Mouse (Mus musculus): ENCODE measurements at regions not wholly inside any gene's neighbourhood (a gene's known extent, or its start where the extent isn't known, plus 50 kb on each side); places are given as distances from the start of the nearest gene placed in this dataset.

DNA sequence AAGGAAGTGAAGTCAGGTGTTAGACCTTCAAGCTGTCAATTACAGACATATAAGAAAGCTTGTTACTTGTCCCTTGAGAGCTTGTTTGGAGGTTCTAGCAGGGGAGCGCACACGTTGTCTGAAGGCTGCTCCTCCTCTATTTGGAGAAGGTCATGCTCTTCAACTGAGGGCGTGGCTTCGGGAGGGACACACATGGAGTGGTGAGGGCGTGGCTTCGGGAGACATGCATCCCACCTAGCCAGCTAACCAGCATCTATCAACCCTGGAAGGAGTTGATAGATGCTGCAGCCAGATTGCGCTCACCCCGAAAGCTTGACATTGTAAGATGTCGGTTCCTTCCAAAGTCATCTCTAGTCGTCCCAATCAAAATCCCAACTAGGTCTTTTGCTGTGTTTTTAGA lies 94.9 kb upstream of the Mylip start:
- Histone ChIP-seq H3K9me3 (no peaks in the 10 kb centered on the region), H3K9ac (no peak overlapping the region), H3K4me1 (no peaks in the 10 kb centered on the region), H3K27ac (no peak overlapping the region), H3K27me3 (no peaks in the 10 kb centered on the region), H3K4me2 (no peak overlapping the region), H3K4me3 (replicated peaks) (no peak overlapping the region), H3K36me3 (replicated peaks) (no peaks in the 10 kb centered on the region)
- WGBS = 95% methylated on average over 10 of the region's 10 CpGs
- ATAC-seq (ENCODE audit: low FRiP score) = no peak

DNA sequence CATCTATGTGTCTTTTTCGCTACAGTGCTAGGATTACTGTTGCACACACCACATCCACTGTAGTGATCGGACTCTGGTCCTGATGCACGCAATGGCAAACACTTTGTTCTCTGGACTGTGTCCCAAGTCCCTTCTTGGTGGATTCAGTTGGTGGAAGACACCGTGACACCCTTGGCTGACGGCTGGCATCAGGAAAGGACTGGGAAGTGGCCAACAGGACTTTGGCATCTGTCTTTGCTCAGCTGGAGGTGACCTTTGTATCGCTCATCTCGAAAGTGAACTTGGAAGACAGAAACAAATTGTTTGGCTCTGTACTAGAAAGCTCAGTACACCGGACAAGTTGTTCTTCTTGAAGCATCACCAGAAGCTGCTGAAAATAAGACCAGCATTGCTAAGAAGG lies 88.9 kb upstream of the Mylip start:
- Histone ChIP-seq H3K36me3 (replicated peaks) (no peaks in the 10 kb centered on the region), H3K9ac (no peak overlapping the region), H3K4me2 (no peak overlapping the region), H3K4me3 (replicated peaks) (no peak overlapping the region), H3K4me1 (no peaks in the 10 kb centered on the region), H3K27me3 (no peaks in the 10 kb centered on the region), H3K9me3 (no peaks in the 10 kb centered on the region), H3K27ac (no peak overlapping the region)
- ATAC-seq (ENCODE audit: low FRiP score) = no peak
- WGBS = 93% methylated on average over 8 of the region's 8 CpGs

DNA sequence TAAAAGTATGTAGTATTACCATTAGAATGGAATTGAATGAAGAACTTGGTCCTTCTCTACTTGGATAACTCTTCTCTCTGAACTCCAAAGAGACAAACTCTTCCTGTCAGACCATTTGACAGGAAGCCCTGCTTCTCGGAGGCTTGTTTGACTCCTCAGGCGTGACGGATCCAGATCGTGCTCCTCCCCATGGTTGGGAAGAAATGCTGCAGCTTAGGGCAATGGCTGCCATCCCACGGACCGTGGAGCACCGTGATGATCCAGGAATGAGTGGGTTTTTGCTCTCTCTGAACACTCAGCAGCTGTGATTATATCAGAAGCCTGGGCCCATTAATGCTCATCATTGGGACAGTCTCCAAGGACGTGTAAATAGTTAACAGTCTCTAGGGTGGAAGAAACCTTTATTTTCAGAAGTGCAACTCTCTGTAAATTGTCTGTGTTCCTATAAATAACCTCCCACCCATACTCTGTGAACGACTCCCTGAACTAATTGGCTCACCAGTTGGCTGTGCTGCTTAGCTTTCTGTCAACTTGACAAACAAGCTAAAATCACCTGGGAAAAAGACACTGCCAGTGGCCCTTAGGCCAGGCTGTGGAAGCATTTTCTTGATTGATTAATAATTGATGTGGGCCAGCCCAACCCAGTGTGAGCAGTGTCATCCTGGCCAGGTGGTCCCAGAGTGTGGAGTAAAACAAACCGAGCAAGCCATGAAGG lies 88.2 kb upstream of the Mylip start:
- ATAC-seq (ENCODE audit: low FRiP score) = no peak
- no peak overlapping the region for H3K9ac ChIP-seq
- no peak overlapping the region for H3K4me3 ChIP-seq (replicated peaks)
- WGBS = 87% methylated on average over 10 of the region's 10 CpGs
- no peaks in the 10 kb centered on the region for H3K27me3 ChIP-seq
- H3K27ac ChIP-seq = no peak overlapping the region
- H3K4me1 ChIP-seq = no peaks in the 10 kb centered on the region
- H3K36me3 ChIP-seq (replicated peaks) = no peaks in the 10 kb centered on the region
- H3K4me2 ChIP-seq = no peak overlapping the region
- no peaks in the 10 kb centered on the region for H3K9me3 ChIP-seq

DNA sequence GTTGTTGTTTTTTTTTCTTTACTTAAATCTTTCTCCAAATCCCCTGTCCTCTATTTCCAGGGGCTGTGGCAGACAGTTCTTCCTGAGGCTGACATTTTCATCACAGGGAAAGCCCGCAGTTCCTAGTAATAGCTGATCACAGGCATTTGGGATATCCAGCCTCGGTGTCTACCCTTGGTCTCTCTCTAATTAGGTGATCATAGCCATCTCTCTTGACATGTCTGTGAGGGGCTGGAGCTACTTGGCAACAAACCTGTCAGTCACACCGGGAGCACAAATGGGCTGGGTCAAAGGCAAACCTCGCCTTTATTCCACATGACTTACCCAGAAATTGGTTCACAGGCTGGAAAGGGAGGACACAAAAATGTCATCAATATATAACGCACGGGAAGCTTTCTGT lies 86.7 kb upstream of the Mylip start:
- Histone ChIP-seq H3K9me3 (no peaks in the 10 kb centered on the region), H3K27me3 (no peaks in the 10 kb centered on the region), H3K4me3 (replicated peaks) (no peak overlapping the region), H3K9ac (no peak overlapping the region), H3K36me3 (replicated peaks) (no peaks in the 10 kb centered on the region), H3K27ac (no peak overlapping the region), H3K4me1 (no peaks in the 10 kb centered on the region), H3K4me2 (no peak overlapping the region)
- 42% methylated on average over 6 of the region's 6 CpGs for WGBS
- ATAC-seq (ENCODE audit: low FRiP score) = no peak

DNA sequence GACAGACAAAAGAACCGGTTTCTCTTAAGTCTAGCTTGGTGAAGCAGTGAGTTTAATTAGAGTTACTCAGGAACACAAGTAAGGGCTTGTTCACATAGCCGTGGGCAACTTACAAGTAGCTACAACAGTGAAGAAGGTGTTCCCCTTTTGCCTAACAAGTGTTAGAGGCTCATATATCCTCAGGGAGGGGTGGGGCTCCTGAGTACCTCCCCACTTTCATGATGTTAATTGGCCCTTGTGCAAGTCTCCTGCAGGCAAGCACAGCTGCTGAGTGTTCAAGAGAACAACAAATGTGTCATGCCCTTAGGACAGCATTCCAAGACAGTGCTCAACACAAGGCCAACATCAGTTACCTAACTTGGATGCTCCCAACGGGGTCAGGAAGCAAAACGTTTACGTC lies 83.4 kb upstream of the Mylip start:
- Histone ChIP-seq H3K4me2 (no peak overlapping the region), H3K4me1 (no peaks in the 10 kb centered on the region), H3K27ac (no peak overlapping the region), H3K27me3 (no peaks in the 10 kb centered on the region), H3K4me3 (replicated peaks) (no peak overlapping the region), H3K36me3 (replicated peaks) (no peaks in the 10 kb centered on the region), H3K9ac (no peak overlapping the region), H3K9me3 (no peaks in the 10 kb centered on the region)
- ATAC-seq (ENCODE audit: low FRiP score) = no peak
- 69% methylated on average over 5 of the region's 5 CpGs for WGBS

DNA sequence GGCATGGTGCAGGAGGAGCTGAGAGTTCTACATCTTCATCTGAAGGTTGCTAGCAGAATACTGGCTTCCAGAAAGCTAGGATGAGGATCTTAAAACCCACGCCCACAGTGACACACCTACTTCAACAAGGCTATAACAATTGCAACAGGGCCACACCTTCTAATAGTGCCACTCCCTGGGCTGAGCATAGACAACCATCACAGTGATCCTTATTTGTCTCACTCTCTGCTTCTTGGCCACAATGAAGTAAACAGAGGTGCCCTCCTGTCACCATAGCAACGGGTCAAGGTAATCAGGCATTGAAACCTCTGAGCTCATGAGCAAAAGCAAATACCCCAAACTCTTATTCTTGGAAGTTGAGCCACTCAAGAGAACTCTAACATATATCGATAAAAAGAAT lies 82.3 kb upstream of the Mylip start:
- Histone ChIP-seq H3K36me3 (replicated peaks) (no peaks in the 10 kb centered on the region), H3K4me1 (no peaks in the 10 kb centered on the region), H3K9me3 (no peaks in the 10 kb centered on the region), H3K27me3 (no peaks in the 10 kb centered on the region), H3K4me3 (replicated peaks) (no peak overlapping the region), H3K27ac (no peak overlapping the region), H3K4me2 (no peak overlapping the region), H3K9ac (no peak overlapping the region)
- no peak for ATAC-seq (ENCODE audit: low FRiP score)
- WGBS = 91% methylated on average over 3 of the region's 3 CpGs

DNA sequence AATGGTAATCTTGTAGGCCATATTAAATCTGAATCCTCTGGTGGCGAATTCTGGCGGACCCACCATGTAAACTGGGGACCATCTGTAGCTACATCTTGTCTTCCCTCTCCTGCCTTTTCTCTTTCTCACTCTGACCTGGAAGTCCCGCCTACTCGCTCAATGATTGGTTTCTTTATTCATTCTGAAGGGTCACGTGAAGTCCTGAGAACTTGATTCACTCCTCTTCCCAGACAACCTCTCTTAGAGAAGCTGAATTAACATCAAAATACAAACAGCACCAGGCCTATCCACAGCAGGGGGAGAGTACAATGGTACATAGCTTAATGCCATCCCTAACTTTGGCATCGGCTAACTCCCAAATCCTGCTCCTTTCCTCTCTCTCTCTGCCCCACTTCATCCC lies 69.9 kb upstream of the Mylip start:
- WGBS = 81% methylated on average over 6 of the region's 6 CpGs
- no peaks in the 10 kb centered on the region for H3K9me3 ChIP-seq
- no peaks in the 10 kb centered on the region for H3K4me1 ChIP-seq
- no peak overlapping the region for H3K9ac ChIP-seq
- no peak overlapping the region for H3K27ac ChIP-seq
- no peak overlapping the region for H3K4me2 ChIP-seq
- no peak overlapping the region for H3K4me3 ChIP-seq (replicated peaks)
- no peak for ATAC-seq (ENCODE audit: low FRiP score)
- H3K27me3 ChIP-seq = no peaks in the 10 kb centered on the region
- no peaks in the 10 kb centered on the region for H3K36me3 ChIP-seq (replicated peaks)

DNA sequence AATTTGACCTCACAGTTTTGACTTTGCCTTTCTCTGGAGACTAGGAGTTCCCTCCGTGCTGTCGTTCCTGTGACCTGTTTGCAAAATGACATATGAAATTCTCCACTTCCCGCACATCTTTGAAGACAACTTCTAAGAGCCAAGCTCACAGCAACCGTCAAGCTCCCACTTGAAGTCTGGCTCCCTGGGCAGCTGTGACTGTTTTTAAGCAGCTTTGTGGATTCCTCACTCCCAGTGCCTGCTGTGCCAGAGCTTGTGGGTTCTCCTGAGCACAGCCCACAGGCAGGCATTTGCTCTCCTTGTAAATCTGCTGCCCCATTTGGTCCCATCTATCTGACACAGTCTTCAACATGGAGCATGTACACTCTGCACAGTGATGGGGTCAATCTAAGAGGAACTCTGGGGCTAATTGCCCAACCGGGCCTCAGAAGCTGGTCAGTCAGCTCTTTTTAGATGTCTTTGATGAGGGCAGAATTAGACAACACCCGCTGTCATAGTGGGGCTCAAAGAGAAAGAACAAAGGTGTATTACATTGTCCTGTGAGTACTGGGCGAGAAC lies 63.7 kb upstream of the Mylip start:
- Histone ChIP-seq H3K36me3 (replicated peaks) (no peaks in the 10 kb centered on the region), H3K9ac (no peak overlapping the region), H3K9me3 (no peaks in the 10 kb centered on the region), H3K4me2 (no peak overlapping the region), H3K4me1 (no peaks in the 10 kb centered on the region), H3K27me3 (no peaks in the 10 kb centered on the region), H3K27ac (no peak overlapping the region), H3K4me3 (replicated peaks) (no peak overlapping the region)
- no peak for ATAC-seq (ENCODE audit: low FRiP score)
- 70% methylated on average over 7 of the region's 7 CpGs for WGBS

DNA sequence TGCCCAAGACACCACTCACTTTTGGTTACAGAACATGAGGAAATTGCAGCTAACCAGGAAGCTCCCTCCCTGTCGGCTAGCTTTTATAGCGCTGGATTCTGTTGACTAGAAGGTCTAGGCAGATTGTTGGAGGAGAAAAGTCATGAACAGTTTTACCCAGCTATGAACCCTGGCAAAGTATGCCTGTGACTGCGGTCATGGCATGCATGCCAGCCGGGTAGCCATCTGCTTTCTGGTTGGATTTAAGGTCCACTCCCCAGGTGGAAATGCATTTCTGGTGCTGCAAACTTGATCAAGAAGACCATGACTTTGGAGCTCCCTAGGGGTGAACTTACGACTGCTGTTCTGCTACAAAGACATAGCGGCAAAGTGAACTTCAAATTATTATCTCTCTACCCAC lies 62.8 kb upstream of the Mylip start:
- Histone ChIP-seq H3K4me3 (replicated peaks) (no peak overlapping the region), H3K27ac (no peak overlapping the region), H3K36me3 (replicated peaks) (no peaks in the 10 kb centered on the region), H3K9me3 (no peaks in the 10 kb centered on the region), H3K9ac (no peak overlapping the region), H3K27me3 (no peaks in the 10 kb centered on the region), H3K4me2 (no peak overlapping the region), H3K4me1 (no peaks in the 10 kb centered on the region)
- no peak for ATAC-seq (ENCODE audit: low FRiP score)
- 93% methylated on average over 6 of the region's 6 CpGs for WGBS

DNA sequence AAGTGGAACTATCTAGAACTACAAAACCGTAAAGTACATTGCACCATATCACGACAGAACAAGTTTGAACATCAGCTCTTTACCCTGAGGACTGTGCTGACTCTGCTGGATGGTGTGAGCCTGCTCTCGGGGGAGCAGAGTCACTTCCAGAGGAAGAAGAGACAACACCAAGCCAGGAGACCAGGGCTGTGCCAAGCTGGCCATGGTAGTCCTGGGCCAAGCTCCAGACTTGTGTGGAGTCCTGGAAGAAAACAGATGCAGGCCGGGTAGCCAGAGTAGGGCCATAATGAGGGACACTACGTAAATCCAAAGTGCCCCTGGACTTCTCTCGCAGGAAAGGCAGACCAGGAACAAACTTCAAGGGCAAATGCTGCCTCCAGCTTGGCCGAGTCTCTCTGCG lies 59.0 kb upstream of the Mylip start:
- Histone ChIP-seq H3K27me3 (no peaks in the 10 kb centered on the region), H3K36me3 (replicated peaks) (no peaks in the 10 kb centered on the region), H3K9ac (no peak overlapping the region), H3K9me3 (no peaks in the 10 kb centered on the region), H3K4me1 (no peaks in the 10 kb centered on the region), H3K4me2 (no peak overlapping the region), H3K27ac (no peak overlapping the region), H3K4me3 (replicated peaks) (no peak overlapping the region)
- WGBS = 84% methylated on average over 8 of the region's 8 CpGs
- no peak for ATAC-seq (ENCODE audit: low FRiP score)

DNA sequence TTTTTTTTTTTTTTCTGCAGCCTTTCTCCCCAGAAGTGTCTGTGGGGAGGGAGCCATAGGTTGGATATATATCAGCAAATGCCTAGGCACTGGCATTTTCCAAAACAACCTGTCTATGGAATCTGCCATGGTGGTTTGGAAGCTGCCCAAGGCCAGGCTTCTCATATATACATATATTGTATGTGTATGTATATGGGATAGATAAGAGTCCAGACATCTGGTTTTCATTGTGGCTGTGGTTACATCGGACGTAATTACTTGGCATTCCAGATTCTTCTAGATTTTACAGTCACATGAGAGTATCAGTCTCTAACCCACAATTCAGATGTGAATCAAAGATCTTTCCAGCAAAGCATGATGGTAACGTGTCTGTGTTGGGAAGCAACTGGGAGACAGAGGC lies 57.5 kb upstream of the Mylip start:
- 83% methylated on average over 3 of the region's 3 CpGs for WGBS
- H3K27me3 ChIP-seq = no peaks in the 10 kb centered on the region
- H3K4me2 ChIP-seq = no peak overlapping the region
- no peak overlapping the region for H3K4me3 ChIP-seq (replicated peaks)
- no peaks in the 10 kb centered on the region for H3K36me3 ChIP-seq (replicated peaks)
- H3K4me1 ChIP-seq = no peaks in the 10 kb centered on the region
- H3K9me3 ChIP-seq = no peaks in the 10 kb centered on the region
- ATAC-seq (ENCODE audit: low FRiP score) = no peak
- no peak overlapping the region for H3K27ac ChIP-seq
- H3K9ac ChIP-seq = no peak overlapping the region

DNA sequence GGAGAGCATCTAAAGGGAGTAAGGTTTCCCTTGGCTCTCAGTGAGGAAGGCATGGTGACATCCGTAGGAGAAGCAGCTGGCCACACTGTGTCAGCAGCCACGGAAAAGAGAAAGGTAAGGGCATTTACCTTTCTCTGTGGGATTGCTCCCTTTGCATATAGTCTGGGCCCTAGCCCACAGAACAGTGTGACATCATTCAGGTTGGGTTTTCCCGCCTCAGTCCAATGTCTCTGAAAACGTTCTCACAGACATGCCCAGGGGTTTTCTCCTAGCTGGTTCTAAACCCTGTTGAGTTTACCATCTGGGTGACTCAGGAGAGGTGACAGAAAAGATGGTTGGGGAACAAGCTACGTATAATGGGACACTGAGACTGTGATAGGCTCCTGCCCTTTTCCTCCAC lies 55.9 kb upstream of the Mylip start:
- H3K9ac ChIP-seq = no peak overlapping the region
- H3K27me3 ChIP-seq = no peaks in the 10 kb centered on the region
- H3K9me3 ChIP-seq = no peaks in the 10 kb centered on the region
- H3K4me2 ChIP-seq = no peak overlapping the region
- H3K27ac ChIP-seq = no peak overlapping the region
- no peaks in the 10 kb centered on the region for H3K4me1 ChIP-seq
- WGBS = 84% methylated on average over 5 of the region's 5 CpGs
- no peaks in the 10 kb centered on the region for H3K36me3 ChIP-seq (replicated peaks)
- H3K4me3 ChIP-seq (replicated peaks) = no peak overlapping the region
- no peak for ATAC-seq (ENCODE audit: low FRiP score)

Data from forebrain, embryonic 12.5 days (tissue).